Mouse (Mus musculus): ENCODE measurements around the gene Col4a3bp.

Gene Col4a3bp

DNA sequence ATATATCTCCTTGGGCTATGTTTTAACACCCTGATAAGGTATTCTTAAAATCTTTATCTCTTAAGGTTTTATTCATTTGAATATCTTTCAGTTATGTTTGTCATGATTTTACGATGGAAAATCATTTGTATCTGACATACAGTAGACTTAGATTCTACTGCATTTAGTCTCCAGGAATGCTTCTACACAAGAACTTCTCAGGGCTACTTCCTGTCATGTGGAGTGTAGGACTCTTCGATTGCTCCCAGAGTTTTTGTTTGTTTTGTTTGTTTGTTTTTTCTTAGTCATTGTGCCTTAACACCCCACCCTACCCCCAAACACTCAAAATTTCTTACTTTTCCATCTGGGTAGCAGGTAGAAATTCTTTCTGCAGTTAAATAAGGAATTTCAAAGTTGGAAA is 1.0 kb upstream of the Col4a3bp start:
- DNase-seq (ENCODE audit: low spot score in 2 of 2): no peak

DNA sequence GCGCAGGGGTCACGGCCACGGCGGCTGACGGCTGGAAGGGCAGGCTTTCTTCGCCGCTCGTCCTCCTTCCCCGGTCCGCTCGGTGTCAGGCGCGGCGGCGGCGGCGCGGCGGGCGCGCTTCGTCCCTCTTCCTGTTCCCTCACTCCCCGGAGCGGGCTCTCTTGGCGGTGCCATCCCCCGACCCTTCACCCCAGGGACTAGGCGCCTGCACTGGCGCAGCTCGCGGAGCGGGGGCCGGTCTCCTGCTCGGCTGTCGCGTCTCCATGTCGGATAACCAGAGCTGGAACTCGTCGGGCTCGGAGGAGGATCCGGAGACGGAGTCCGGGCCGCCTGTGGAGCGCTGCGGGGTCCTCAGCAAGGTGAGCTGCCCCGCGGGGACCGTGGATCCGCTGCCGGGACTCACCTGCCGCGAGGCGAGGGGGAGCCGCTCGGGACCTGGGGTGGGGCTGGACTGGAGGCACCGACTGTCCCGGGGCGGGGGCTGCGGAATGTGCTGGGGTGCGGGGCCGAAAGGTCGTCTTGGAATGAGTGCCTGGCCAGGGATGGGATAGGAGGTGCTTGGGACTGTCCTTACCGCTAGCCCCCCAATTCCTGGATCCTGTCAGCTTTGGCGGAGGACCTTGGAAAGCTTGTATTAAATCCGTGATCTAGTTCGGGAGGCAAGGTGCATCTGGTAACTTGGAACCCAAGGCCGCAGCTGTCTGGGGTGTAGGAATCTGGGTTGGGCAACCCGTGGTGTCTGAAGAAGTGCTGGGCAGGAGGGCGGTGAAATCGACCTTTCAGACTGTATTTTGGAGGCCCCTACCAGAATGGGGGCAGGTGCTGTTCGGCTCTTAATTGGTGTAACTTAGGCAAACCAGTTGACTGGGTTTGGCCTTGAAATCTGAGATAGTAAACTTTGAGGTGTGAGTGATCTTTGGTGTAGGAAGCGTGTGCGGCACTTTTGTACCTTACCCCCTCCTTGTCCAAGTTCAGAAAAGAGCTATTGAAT is 778 bp downstream of the Col4a3bp start:
- DNase-seq (ENCODE audit: low spot score in 2 of 2): peak; percentile 6 to 32

DNA sequence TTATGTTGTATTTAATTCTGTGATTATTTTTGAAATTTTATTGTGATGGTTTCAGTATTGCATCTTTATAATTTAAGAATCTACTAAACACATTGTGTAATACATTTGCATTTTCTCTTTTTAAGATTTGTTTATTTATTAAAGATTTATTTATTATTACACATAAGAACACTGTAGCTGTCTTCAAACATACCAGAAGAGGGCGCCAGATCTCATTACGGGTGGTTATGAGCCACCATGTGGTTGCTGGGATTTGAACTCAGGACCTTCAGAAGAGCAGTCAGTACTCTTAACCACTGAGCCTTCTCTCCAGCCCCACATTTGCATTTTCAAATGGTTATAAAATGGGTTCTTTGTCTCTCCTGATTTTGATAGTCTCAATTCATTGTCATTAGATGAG is 2.1 kb downstream of the Col4a3bp start:
- no peak for DNase-seq (ENCODE audit: low spot score in 2 of 2)

DNA sequence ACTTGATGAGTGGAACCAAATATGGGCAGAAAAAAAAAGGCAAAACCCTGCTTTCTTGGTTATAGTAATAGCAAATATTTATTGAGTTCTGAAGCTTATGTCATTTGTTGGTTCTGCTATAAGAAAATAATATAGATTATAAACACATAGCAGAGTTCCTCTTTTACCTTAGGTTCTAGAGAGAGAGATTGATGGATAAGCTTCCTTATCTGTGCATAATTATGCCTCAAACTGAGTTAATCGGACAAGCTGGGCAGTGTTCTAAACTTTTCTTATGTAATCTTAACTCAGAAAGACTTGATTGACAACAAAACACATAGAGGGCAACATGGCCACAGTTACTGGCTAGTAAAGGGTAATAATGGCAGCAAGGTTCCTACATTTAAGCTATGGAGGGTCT is 4.8 kb downstream of the Col4a3bp start:
- DNase-seq (ENCODE audit: low spot score in 2 of 2): no peak

DNA sequence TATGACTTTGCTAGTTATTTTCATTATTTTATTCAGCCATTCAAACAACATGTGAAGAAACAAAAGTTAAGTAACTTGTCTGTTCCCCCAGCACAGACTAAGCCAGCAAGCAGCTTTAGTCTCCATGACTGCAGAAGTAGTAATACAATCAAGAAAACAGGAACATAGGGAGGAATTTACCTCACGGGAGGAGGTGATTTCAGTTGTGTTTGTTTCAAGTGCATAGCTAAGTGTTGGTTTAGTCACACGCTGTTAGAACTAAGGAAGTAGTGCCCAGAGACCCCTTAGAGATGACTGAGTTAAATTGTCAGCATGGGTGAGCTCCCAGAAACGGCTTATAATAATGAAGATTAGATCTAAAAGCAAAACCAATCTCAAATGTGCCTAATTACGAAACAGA is 5.5 kb downstream of the Col4a3bp start:
- DNase-seq (ENCODE audit: low spot score in 2 of 2): no peak

DNA sequence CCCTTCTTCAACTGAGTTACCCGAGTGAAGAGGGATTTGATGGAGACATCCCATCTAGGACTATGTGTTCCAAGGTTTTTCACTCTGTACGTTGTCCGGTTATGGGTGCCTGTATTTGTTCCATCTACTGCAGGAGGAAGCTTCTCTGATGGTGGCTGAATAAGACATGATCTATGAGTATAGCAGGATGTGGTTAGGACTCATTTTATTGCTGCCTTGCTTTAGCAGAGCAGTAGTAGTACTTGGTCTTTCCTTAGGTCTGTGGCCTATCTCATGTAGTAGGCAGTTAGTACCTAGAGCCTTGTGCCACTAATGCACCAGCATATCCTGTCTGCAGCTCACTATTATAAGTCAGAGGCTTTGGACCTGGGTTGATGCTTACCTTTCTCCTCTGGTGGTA is 12.7 kb downstream of the Col4a3bp start:
- DNase-seq (ENCODE audit: low spot score in 2 of 2): no peak

DNA sequence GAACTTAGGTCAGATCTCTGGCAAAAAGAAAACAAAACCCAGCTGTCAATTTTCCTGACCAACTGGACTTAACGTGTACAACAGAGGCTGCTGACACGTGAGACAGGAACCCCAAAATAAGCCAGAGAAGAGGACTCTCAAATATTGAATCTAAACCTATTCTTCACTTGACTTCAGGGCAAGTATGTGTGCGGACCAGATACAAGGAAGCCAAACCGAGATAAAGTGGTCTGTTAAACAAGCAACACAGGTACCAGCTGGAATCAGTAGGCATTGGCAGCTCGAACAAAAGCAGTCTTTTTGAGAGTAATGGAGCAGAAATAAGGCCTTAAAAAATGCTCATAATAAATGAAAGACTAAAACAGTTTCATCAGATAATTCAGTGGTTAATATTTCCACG is 25.6 kb downstream of the Col4a3bp start:
- no peak for DNase-seq (ENCODE audit: low spot score in 2 of 2)

DNA sequence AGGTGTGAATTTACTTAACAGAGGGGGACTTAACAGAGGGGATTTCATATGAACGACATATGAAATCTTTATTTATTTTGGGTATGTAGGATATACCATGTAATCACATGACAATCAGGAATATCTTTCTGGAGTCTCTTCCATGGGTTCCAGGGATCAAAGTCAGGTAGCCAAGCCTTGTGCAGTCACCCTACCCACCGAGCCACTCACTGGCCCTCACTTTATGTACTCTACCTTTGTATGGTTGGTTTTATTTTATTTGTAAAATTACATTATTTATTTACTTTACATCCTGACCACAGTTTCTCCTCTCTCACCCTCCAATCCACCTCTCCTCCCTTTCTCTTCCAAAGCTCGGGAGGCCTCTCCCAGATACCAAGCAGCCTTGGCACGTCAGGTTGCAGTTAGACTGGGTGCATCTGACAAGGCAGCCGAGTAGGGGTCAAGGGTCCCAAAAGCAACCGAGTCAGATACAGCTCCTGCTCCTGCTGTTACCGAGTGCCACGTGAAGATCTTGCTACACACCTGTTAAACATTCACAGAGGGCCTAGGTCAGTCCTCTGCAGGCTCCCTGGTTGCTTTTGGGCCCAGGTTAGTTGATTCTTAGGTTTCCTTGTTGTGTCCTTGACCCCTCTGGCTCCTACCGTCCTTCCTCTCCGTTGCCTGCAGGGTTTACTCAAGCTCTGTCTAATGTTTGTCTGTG is 28.0 kb downstream of the Col4a3bp start:
- DNase-seq (ENCODE audit: low spot score in 2 of 2): no peak

DNA sequence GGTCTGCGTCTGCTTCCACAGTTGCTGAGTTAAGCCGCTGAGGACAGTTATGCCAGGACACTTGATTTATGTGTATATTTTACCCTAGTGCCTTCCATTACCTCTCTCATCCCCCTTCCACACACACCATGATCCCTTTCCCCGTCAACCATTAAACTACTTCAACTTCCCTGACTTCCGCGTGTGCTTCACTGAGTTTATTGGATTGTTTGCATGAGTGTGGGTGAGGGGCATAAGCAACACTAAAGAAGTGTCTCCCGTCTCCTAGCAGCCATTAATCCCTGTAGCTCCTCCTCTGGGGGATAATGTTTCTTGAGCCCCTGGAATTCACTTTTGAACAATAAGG is 28.6 kb downstream of the Col4a3bp start:
- DNase-seq (ENCODE audit: low spot score in 2 of 2): no peak

DNA sequence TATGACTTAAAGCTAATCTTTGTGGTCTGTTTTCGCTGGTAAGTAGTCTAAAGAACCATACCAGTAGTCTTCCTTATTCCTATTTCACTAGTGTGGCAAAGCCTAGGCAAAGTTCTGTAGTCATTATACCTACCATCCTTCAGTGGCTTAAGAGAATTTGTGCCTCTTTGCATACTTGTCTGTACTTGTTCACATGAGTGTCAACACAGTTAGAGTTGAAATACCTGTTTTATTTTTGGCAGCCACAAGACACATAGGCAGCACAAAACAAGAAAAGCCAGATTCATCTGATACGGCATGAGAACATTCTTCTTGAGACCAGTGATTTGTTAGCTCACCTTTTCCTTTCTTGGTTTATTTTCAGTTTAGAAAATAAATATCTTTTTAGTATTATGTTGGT is 31.8 kb downstream of the Col4a3bp start:
- DNase-seq (ENCODE audit: low spot score in 2 of 2): no peak

DNA sequence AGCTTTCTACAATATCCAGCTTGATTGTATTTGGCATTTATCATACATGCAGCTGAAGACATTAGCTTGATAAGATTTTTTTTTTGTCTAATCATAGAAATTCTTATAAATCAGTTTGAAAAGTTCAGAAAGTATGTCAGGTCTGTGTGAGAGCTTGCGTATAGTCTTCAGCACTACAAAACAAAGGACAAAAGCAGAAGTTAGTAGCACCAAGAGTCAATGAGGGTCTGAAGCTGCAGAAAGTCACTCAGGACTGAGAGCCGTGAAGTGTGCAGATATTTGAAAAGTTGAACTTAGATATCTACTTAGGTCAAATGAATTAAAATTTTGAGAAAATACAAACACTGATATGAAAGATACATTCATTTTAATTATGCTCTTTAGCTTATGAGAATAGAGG is 36.7 kb downstream of the Col4a3bp start:
- DNase-seq (ENCODE audit: low spot score in 2 of 2): no peak

DNA sequence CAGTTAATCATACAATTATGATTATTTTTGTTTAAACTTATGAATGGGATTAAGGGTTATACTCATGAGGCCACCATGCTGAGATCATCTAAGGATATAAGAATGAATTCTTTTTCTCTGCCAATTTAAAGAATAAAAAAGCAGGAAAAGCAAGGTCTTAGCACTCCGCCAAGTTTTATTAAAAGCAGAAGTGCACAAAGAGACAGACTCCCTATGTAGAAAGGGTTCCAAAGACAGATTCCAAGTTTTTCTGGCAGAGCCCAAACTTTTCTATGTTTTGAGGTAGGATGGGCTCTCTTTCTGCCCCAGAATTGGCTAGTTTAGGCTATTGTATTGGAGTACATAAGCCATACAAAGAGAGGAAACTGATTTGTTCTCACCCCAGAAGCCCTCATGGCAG is 37.6 kb downstream of the Col4a3bp start:
- no peak for DNase-seq (ENCODE audit: low spot score in 2 of 2)

DNA sequence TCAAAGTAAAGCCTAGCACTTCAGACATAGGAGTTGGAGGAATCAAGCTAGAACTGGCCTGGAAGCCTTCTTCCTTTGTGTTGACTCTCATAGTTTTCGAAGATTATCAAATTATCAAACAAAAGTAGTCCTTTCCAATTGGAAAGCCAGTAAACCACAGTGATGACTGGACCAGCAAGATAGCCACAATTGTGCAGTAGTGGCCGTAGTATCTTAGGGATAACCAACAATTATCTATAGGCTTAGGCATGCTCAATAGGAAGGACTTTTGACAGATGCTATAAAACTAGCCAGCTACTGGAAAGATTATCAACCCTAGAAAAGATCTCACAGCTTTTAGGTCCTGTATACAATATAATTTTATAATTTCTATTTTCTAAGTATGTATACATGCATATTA is 41.8 kb downstream of the Col4a3bp start:
- DNase-seq (ENCODE audit: low spot score in 2 of 2): no peak

DNA sequence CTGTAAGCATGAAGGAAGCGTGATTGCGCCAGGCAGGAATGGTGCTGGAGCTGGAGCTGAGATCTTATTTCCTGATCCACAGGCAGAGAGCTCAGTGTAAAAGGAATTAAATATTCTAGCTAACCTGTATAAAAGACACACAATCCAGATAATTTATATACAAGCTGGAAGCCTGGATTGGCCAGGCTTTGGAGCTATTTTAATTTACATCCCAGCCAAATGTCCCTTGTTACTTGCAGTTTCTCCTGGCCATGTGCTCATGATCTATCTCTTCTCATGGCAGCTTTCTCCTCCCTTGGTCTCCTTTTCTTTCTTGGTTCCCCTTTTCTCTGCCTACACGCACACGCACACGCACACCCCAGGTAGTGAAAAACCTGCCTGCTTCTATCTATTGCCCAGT is 44.1 kb downstream of the Col4a3bp start:
- no peak for DNase-seq (ENCODE audit: low spot score in 2 of 2)

DNA sequence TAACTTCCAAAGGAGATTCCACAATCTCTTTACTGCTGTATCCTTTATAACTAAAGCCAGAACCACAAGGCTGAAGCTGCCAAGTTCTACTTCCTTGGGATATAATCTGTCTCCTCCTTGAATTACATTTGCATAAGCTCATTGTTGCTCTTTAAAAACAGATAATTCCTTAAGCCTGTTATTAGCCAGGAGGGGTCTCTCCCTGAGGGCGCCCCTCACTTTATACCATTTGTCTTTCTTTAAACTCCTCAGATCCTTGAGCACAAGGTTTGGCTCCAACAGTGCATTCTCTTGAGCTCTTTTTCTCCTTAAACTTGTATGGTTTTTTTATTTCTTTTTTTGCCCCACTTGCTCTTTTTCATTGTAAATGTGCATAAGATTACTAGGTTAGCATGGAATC is 46.2 kb downstream of the Col4a3bp start:
- DNase-seq (ENCODE audit: low spot score in 2 of 2): no peak

DNA sequence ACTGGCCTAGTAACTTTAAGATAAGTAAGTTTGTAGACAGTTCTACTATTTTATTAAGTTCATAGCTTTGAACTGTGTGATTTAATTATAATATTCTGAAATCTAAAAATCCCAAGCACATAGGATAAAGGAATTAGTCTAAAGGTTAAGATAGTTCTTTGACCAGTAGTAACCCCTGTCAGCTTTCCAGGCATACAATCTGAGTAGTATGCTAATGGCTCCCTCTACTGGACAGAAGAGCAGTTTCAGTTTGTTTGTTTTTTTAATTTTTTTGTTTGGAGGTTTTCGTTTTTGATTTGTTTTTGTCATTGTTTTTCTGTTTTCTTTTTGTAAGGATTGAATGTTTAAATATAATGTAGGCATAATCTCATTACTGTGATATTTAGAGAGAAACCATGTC is 51.2 kb downstream of the Col4a3bp start:
- DNase-seq (ENCODE audit: low spot score in 2 of 2): no peak

DNA sequence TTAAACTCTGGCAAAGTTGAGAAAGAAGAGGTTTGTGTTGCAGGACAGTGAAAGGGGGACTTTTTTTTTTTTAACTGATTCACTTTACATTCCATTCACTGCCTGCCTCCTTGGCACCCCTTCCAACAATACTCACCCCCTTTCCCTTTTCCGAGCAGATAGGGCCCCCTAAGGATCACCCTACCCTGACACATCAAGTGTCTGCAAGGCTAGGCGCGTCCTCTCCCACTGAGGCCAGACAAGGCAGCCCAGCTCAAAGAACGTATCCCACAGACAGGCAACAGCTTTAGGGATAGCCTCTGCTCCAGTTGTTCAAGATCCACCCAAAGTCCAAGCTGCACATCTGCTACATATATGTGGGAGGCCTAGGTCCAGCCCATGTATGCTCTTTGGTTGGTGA is 51.7 kb downstream of the Col4a3bp start:
- DNase-seq (ENCODE audit: low spot score in 2 of 2): no peak

DNA sequence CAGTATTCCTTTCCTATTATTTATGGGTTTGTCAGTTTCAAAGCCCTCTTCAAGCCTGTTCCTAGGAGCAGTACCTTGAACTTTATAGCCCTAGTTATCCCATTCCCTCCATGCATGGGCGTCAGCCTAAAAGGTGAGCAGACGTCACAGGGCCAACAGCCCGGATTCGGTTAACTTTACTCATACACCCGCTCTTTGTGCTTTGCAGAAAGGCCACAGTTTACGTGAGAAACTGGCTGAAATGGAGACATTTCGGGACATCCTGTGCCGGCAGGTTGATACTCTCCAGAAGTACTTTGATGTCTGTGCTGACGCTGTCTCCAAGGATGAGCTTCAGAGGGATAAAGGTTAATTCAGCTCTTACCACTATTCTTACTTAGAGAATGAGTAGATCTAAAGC is 56.8 kb downstream of the Col4a3bp start:
- no peak for DNase-seq (ENCODE audit: low spot score in 2 of 2)

DNA sequence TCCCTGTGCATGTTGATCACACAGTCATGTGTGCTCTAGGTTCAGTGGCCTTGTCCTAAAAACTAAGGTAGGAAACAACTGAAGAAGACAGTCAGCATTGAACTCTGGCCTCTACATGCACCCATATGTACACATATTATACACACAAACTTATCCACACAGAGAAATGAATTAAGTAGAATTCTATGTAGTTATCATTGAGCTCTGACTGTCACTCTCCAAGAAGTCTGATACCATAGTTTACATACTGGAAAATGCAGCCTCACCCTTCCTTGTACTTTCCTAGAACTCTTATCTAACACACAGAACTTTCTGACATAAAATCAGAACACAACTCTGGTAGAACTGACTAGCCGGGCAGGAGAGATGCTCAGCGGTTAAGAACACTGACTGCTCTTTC is 61.8 kb downstream of the Col4a3bp start:
- no peak for DNase-seq (ENCODE audit: low spot score in 2 of 2)

DNA sequence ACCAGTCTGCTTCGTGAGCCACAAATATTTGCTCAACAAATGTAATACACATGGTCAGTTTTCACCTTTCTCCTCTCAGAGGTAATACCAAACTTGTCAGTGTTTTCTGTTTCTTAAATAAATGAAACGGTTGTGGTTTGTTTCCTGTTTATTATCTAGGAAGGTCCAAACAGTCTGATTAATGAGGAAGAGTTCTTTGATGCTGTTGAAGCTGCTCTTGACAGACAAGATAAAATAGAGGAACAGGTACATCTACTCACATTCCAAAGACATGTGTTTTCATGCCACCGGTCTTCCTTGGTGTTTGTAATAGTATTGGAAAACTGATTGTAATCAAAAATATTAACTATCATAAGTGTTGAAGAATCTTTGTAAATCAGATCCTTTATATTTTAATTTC is 72.2 kb downstream of the Col4a3bp start:
- DNase-seq (ENCODE audit: low spot score in 2 of 2): no peak

DNA sequence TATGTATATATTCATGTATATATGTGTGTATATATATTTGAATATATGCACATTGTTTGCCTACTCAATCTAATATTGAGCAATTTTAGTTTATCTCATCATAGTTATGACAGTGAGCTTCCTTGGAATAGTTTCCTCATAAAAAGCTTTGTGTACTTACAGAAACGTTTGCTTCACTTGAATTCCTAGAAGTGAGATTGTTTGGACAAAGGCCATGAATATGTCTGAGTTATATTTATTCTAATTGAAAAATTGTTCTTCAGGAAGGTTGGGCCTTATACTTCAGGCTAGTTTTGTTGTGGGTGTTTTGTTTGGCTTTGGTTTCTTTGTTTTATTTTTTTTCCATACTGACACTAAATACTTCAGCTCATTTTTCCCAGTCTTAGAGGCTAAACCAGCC is 78.5 kb downstream of the Col4a3bp start:
- no peak for DNase-seq (ENCODE audit: low spot score in 2 of 2)

DNA sequence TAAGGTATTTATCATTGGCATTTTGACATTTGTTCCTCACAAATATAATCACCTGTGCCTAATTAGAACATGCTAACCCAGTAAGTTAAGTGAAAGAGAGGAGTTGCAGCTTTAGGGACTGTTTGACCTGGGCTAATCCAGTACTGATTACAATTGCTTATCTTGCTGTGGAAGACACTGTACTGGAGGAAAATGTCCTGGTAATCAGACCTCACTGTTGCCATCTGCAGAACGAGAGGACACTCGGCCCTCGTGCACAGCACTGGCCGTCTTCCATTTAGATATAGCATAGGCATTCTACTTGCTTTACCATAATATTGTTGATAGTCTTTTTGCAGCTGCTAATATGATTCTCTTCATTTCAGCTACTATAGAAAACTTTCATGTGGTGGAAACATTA is 88.0 kb downstream of the Col4a3bp start:
- DNase-seq (ENCODE audit: low spot score in 2 of 2): no peak

DNA sequence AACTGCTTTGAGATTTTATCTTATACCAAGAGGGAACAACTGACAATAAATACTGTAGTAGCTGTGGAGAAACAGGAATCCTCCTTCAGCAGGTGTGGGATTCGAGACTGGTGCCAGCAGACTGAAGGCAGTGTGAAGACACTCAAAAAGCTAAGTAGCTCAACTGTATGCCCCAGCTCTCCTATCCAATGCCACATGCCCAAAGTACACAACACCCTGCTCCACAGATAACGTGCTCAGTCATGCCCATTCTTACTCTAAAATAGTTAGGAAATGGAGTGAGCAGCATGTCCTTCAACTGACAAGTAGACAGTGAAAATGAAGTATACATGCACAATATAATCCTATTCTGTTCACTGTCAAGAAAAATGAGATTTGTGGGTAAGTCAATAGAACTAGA is 101.8 kb downstream of the Col4a3bp start:
- no peak for DNase-seq (ENCODE audit: low spot score in 2 of 2)
